ENCODE assay signal across 14 mouse cellular contexts in the genomic region with DNA sequence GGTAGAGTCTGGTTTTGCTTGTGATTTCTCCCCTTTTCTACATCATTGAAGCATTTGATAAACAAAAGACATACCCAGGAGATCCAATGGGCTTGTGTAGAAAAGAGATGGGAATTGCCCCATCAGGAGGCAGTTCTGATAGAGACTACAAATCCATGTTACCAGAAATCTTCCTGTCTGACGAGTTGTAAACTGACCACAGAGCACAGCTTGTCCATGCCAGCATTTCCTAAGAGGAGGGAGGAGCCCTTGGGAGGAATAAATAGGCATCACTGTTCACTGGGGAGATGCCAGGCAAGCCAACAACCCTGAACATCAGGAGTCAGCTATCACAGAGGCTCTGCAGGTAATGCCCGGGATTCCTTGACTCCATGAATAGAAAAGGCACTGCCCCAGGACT. TPM values are rescaled to one million over a fixed set of nuclear protein-coding genes. Genes with fewer than 3 reads are reported as not detected.
DNase-seq lines count a peak whose midpoint lies in the region; ATAC-seq and TF ChIP-seq lines count a peak whose summit lies in the region.
"Not testable (repeated sequence)": the region's sequence is repeated elsewhere in the genome, so short reads cannot be mapped to it uniquely, and the experiment has no call there.
"Had no signal": no experiment of that assay in that cellular context is flagged by ENCODE, and none has a peak within 500 bp of the region (broad histone marks: within the 10 kb centered on the region; RNA-seq: fewer than 3 reads in every experiment).

No protein-coding gene starts in this region.

- H3K27ac ChIP-seq in limb, embryonic 11.5 days (replicated peaks; ENCODE audit: low read depth, low read length) = not testable (repeated sequence)
- H3K27ac ChIP-seq in liver, adult 2 months (replicated peaks; ENCODE audit: insufficient read depth, low read depth, low read length) = peak overlapping the region; percentile 82
- H3K27ac ChIP-seq in liver, postnatal 0 days (ENCODE audit: low read depth) = peak overlapping the region; percentile 67; the same call in 1 of the 2 replicates

- TF ChIP-seq POLR2A in liver, adult 2 months (IDR thresholded peaks at IDR 0.05; ENCODE audit: extremely low read depth, insufficient read depth, low read length) = not testable (repeated sequence)

- ATAC-seq in limb, embryonic 11.5 days (ENCODE audit: insufficient number of reproducible peaks, low FRiP score, low TSS enrichment, low read depth) = not testable (repeated sequence)
- ATAC-seq in liver, postnatal 0 days = peak; percentile 69

- H3K27me3 ChIP-seq in limb, embryonic 11.5 days (ENCODE audit: control insufficient read depth, insufficient read depth, low read length); liver, adult 2 months (ENCODE audit: control insufficient read depth, insufficient read depth, low read length); liver, postnatal 0 days (ENCODE audit: insufficient read depth, low read length): not testable (repeated sequence)

- DNase-seq in adrenal gland, adult 2 months = peak; percentile 31
- DNase-seq in heart, adult 11 months = peak; percentile 81
- peak; percentile 3 for DNase-seq in limb, embryonic 11.5 days (ENCODE audit: low spot score)
- peak; percentile 94 for DNase-seq in liver, adult 2 months (ENCODE audit: extremely low read depth, low read depth, low spot score)
- DNase-seq in liver, postnatal 0 days = peak; percentile 13

- not testable (repeated sequence) for H3K9me3 ChIP-seq in limb, embryonic 11.5 days (ENCODE audit: control insufficient read depth, low read length); liver, postnatal 0 days (ENCODE audit: low read length)

- H3K4me1 ChIP-seq in limb, embryonic 11.5 days (ENCODE audit: control insufficient read depth, insufficient read depth, low read length); liver, postnatal 0 days (ENCODE audit: insufficient read depth): not testable (repeated sequence)
- peaks cover 26% of the 10 kb centered on the region for H3K4me1 ChIP-seq in liver, adult 2 months (ENCODE audit: control insufficient read depth, insufficient read depth, low read length)

- 0 out of 2 replicates have a peak, but pooled peaks have one; percentile 47 for TF ChIP-seq EP300 in liver, postnatal 0 days (IDR thresholded peaks at IDR 0.05; ENCODE audit: low read depth)

- not testable (repeated sequence) for TF ChIP-seq CTCF in liver, adult 2 months (IDR thresholded peaks at IDR 0.05; ENCODE audit: low read depth, low read length); liver, postnatal 0 days (IDR thresholded peaks at IDR 0.05; ENCODE audit: low read depth)

- not testable (repeated sequence) for H3K4me2 ChIP-seq in limb, embryonic 11.5 days (ENCODE audit: low read depth, severe bottlenecking)
- H3K4me2 ChIP-seq in liver, postnatal 0 days (ENCODE audit: low read depth, low read length) = peak overlapping the region; percentile 63

- H3K9ac ChIP-seq in limb, embryonic 11.5 days (ENCODE audit: low read length) = not testable (repeated sequence)
- peak overlapping the region; percentile 76 for H3K9ac ChIP-seq in liver, adult 2 months (ENCODE audit: low read depth, low read length)
- H3K9ac ChIP-seq in liver, postnatal 0 days (replicated peaks) = peak overlapping the region; percentile 61

- H3K36me3 ChIP-seq in limb, embryonic 11.5 days (ENCODE audit: control insufficient read depth, insufficient read depth, low read length); liver, postnatal 0 days (replicated peaks; ENCODE audit: insufficient read depth, low read length): not testable (repeated sequence)
- peaks cover 11% of the 10 kb centered on the region for H3K36me3 ChIP-seq in liver, adult 2 months (ENCODE audit: control insufficient read depth, insufficient read depth, low read length)

- not testable (repeated sequence) for H3K79me2 ChIP-seq in liver, adult 2 months (ENCODE audit: control insufficient read depth, insufficient read depth, low read length)

- WGBS in limb, embryonic 11.5 days = 78% methylated on average over 2 of the region's 2 CpGs
- 15% methylated on average over 2 of the region's 2 CpGs for WGBS in liver, adult 2 months
- WGBS in liver, postnatal 0 days (ENCODE audit: insufficient replicate concordance) = 36% methylated on average over 2 of the region's 2 CpGs

- H3K4me3 ChIP-seq in limb, embryonic 11.5 days (ENCODE audit: low read depth, low read length) = not testable (repeated sequence)
- H3K4me3 ChIP-seq in liver, adult 2 months (ENCODE audit: insufficient read depth, low read depth, low read length) = peak overlapping the region; percentile 87
- H3K4me3 ChIP-seq in liver, postnatal 0 days (ENCODE audit: low read depth, low read length) = peak overlapping the region; percentile 37

RNA-seq across cellular contexts. Expression of gene Serpina3n, which starts 19.7 kb away (rescaled TPM):
- total RNA-seq in adrenal gland, adult 2 months (2021) = 10 to 100 TPM in 1 of 2 experiments, 1 to 10 TPM in 1; 8.2 to 21.9 TPM
- polyA plus RNA-seq in adrenal gland, adult 2 months (2012; rRNA removed) = 14.3 and 14.4 TPM in 2 replicates
- not detected in 2 replicates for polyA plus RNA-seq in limb, embryonic 11.5 days (2014; fragmentation: Nextera tagmentation; extraction: Ambion mirVana)
- 169 and 210 TPM in 2 replicates for total RNA-seq in liver, adult 2 months (2014; rRNA removed)
- 377 and 464 TPM in 2 replicates for polyA plus RNA-seq in liver, adult 2 months (2012; rRNA removed)
- polyA plus RNA-seq in liver, postnatal 0 days (2015; fragmentation: Nextera tagmentation; extraction: Ambion mirVana) = 302 and 340 TPM in 2 replicates
- total RNA-seq: CH12.LX, G1E, MEL had no signal
- polyA plus RNA-seq: activated CD4-positive, CD25-positive, alpha-beta regulatory T cell, adult 4 months; C2C12; CD4-positive, CD25-positive, alpha-beta regulatory T cell, adult 4 months; G1E had no signal

RNA-seq across cellular contexts. Expression of gene Serpina3k, which starts 48.6 kb away (rescaled TPM):
- total RNA-seq in adrenal gland, adult 2 months (2021) = 10 to 100 TPM; 23.4 to 37.3 TPM
- polyA plus RNA-seq in adrenal gland, adult 2 months (2012; rRNA removed) = 0.40 and 0.94 TPM in 2 replicates
- not detected in 2 replicates for polyA plus RNA-seq in limb, embryonic 11.5 days (2014; fragmentation: Nextera tagmentation; extraction: Ambion mirVana)
- total RNA-seq in liver, adult 2 months (2014; rRNA removed) = 10,536 and 14,457 TPM in 2 replicates
- polyA plus RNA-seq in liver, adult 2 months (2012; rRNA removed) = 2,986 and 3,416 TPM in 2 replicates
- 407 and 479 TPM in 2 replicates for polyA plus RNA-seq in liver, postnatal 0 days (2015; fragmentation: Nextera tagmentation; extraction: Ambion mirVana)
- total RNA-seq: CH12.LX, G1E, MEL had no signal
- polyA plus RNA-seq: activated CD4-positive, CD25-positive, alpha-beta regulatory T cell, adult 4 months; brain, embryonic 14.5 days; C2C12; CD4-positive, CD25-positive, alpha-beta regulatory T cell, adult 4 months; cerebellum, adult 2 months; G1E; Patski had no signal

RNA-seq across cellular contexts. Expression of gene Serpina3m, which starts 48.6 kb away (rescaled TPM):
- total RNA-seq in adrenal gland, adult 2 months (2021) = 1 to 10 TPM; 2.5 to 3.8 TPM
- 0.12 and 0.17 TPM in 2 replicates for polyA plus RNA-seq in adrenal gland, adult 2 months (2012; rRNA removed)
- not detected in 2 replicates for polyA plus RNA-seq in limb, embryonic 11.5 days (2014; fragmentation: Nextera tagmentation; extraction: Ambion mirVana)
- 623 and 783 TPM in 2 replicates for total RNA-seq in liver, adult 2 months (2014; rRNA removed)
- 260 and 302 TPM in 2 replicates for polyA plus RNA-seq in liver, adult 2 months (2012; rRNA removed)
- polyA plus RNA-seq in liver, postnatal 0 days (2015; fragmentation: Nextera tagmentation; extraction: Ambion mirVana) = 325 and 370 TPM in 2 replicates
- total RNA-seq: CH12.LX, G1E, MEL had no signal
- polyA plus RNA-seq: activated CD4-positive, CD25-positive, alpha-beta regulatory T cell, adult 4 months; brain, embryonic 14.5 days; C2C12; CD4-positive, CD25-positive, alpha-beta regulatory T cell, adult 4 months; cerebellum, adult 2 months; G1E had no signal

Comparison
In these comparisons a context has a peak if more than half of its experiments do, and no peak if none do; other contexts are left out.
1. DNase-seq: peak in every context shown above with its lines; median percentile 94 in liver, adult 2 months; 81 in heart, adult 11 months; 31 in adrenal gland, adult 2 months; 13 in liver, postnatal 0 days; 3 in limb, embryonic 11.5 days.
2. RNA of gene Serpina3n, which starts 19.7 kb away (polyA plus RNA-seq): 377 to 464 TPM in liver, adult 2 months and 302 to 340 TPM in liver, postnatal 0 days; 14.3 to 14.4 TPM in adrenal gland, adult 2 months and not detected in limb, embryonic 11.5 days; every median in the first group is over 10 times any median in the second.
3. RNA of gene Serpina3k, which starts 48.6 kb away (polyA plus RNA-seq): 2,986 to 3,416 TPM in liver, adult 2 months and 407 to 479 TPM in liver, postnatal 0 days; 0.40 to 0.94 TPM in adrenal gland, adult 2 months and not detected in limb, embryonic 11.5 days; every median in the first group is over 100 times any median in the second.
4. RNA of gene Serpina3m, which starts 48.6 kb away (polyA plus RNA-seq): 325 to 370 TPM in liver, postnatal 0 days and 260 to 302 TPM in liver, adult 2 months; 0.12 to 0.17 TPM in adrenal gland, adult 2 months and not detected in limb, embryonic 11.5 days; every median in the first group is over 100 times any median in the second.